Mouse (Mus musculus): ENCODE measurements around the gene Cdc42ep5.
"Not testable (repeated sequence)": the region's sequence is repeated elsewhere in the genome, so short reads cannot be mapped to it uniquely, and the experiment has no call there.

Cdc42ep5 gene

GRCm38 (mm10) chr7:4164090-4164910, at the start of gene Cdc42ep5:
Gene Cdc42ep5, minus strand, starts transcription at chr7:4164860.
- in situ Hi-C loops (cut with MboI) = no loop called here

GRCm38 (mm10) chr7:4213436-4213835, 48.8 kb upstream of the Cdc42ep5 start:
- in situ Hi-C loops (cut with MboI) = not testable (repeated sequence)

- in situ Hi-C loops (cut with MboI) = no loop called here
Measured at GRCm38 (mm10) chr7:4208626-4209025, 44.0 kb upstream of the Cdc42ep5 start.

DNA sequence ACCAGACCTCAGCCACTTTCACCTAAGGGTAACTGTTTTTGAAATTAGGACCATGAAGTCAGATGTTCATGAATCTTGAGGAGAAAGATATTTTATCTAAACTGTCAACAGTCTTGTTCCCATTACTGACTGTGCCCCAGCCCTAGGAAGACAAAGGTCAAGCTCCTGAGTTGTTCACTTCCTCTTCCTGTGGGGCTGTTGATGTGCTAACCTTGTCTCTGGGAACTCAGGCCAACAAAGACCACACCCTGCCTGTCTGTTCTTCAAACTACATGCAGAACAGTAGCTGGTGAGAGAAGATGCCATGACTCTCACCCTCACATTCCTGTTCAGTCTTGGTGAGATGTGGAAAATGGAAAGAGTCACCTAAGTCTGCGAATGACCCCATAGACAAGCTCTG, 42.5 kb upstream of the Cdc42ep5 start:
- in situ Hi-C loops (cut with MboI) = no loop called here

GRCm38 (mm10) chr7:4178438-4178837, 13.8 kb upstream of the Cdc42ep5 start:
- in situ Hi-C loops (cut with MboI) = no loop called here

DNA sequence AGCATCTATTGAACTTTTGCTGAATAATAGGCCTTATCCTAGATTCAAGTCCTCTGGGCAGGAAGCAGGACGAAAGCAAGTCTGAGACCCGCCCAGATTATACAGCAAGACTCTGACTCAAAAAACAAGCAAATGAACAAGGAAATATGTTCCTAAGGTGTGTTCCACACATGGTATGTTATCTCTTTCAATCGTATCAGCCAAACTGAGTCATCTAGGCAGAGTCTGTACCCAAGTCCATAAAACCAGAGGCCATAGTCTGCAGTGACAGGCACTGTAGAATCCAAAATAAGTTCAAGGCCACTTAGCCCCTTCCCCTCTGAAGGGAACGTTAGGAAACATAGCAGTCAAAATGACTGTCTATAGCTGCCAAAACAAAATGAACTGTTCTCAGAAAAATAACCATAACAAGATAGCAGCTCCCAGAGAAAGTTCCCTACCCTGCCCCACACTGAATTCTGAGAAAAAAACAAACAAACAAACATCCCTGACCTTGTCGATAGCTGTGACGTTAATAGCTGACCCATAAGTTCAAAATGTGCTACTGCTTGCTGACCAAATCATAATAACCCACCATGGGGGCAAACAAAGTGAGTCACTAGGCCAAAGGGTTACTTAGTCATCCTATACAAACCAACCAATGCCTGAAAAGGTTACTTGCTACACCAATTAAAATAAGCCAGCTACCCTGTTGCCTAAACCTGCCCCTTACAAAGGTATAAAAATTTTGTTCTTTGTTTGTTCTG, 5.7 kb upstream of the Cdc42ep5 start:
- in situ Hi-C loops (cut with MboI) = no loop called here

- in situ Hi-C loops (cut with MboI) = no loop called here
Measured at GRCm38 (mm10) chr7:4167098-4167497, 2.4 kb upstream of the Cdc42ep5 start.

DNA sequence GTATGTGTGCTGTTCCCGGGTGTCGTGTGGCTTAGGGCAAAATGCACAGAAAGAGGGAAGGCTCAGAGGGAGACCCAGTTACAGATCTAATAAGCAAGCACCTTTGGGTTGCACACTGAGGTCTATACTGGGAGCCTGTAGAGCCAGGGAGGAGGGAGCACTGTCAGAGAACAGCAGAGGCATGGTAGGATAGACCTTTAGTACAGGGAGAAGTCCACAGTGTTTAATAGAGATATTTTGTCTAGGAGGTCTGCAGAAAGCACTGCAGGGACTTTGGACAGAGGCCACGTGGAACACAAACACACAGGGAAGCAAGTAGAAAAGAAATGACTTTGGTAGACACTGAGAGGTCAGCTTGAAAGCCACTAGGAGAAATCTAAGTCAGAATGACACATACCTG, 626 bp upstream of the Cdc42ep5 start:
- in situ Hi-C loops (cut with MboI) = no loop called here

DNA sequence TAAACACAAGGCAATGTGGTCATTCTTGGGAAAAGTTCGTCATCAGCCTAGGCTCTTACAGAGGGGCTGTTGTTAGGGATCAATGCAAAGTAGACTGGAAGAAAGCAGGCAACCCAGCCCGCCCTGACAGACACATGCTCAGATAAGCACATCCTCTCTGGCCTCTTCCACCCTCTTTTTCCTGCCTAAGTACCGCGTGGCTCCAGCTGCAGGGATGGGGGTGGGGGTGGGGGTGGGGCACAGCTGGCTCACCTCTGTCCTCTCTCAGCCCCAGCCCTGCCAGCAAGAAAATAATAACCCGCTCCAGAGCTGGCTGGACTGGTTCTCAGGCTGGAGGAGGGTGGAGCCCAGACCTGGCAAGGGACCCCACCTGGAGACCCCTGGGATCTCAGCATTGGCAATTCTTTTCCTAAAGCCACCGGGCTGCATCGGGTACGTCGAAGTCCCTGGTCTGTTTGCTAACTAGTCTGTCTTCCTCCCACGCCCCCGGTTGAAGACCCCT, 1.0 kb downstream of the Cdc42ep5 start:
- in situ Hi-C loops (cut with MboI) = no loop called here

GRCm38 (mm10) chr7:4161596-4161995, 3.1 kb downstream of the Cdc42ep5 start:
- in situ Hi-C loops (cut with MboI) = not testable (repeated sequence)

DNA sequence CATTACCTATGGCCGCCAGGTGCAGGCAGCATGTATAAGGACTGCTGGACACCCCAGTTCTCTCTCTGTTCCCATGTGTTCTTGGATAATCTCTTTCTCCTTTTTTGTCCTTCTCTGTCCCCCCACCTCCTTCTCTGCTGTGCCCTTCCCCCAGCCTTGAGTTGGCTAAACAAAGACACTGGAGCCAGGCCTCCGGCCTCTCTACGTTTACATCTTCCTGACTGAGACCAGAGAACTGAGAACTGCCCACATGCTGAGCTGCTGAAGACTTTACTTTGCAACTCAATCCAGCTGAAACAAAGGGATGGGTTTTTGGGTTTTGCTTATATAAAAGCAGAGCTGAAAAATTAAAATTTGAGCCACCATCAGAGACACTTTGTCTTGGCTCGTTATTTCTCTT, 9.7 kb downstream of the Cdc42ep5 start:
- in situ Hi-C loops (cut with MboI) = no loop called here

- in situ Hi-C loops (cut with MboI) = no loop called here
Measured at GRCm38 (mm10) chr7:4154356-4154755, 10.3 kb downstream of the Cdc42ep5 start.

- in situ Hi-C loops (cut with MboI) = no loop called here
Measured at GRCm38 (mm10) chr7:4151241-4151640, 13.4 kb downstream of the Cdc42ep5 start.

GRCm38 (mm10) chr7:4150811-4151221, 13.8 kb downstream of the Cdc42ep5 start:
- in situ Hi-C loops (cut with MboI) = no loop called here

DNA sequence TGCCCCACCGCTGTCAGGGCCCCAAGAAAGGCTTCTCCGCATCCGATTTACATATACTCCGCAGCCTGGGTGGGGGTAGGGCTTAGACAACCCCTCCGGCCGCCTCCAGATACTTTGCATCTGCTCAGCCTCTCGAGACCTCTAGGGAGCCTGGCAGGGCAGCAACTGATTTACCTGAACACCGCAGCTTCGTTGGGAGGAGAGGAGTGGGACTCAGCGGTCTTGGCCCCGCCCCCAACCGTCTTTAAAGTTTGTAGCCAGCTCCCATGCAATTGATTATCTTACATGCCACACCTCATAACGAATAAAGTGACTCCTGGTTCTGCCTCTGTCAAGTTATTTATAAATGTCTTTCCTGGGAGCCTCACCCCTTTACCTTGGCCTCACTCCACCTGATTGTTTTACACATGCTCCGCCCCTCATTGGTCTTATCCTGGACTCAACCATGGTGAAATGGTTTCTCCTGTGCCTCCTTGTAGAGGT, 14.6 kb downstream of the Cdc42ep5 start, which contains the start of gene Leng9:
Gene Leng9, minus strand, starts transcription at position 316 of the 483 bp plus-strand sequence.
- in situ Hi-C loops (cut with MboI) = no loop called here

DNA sequence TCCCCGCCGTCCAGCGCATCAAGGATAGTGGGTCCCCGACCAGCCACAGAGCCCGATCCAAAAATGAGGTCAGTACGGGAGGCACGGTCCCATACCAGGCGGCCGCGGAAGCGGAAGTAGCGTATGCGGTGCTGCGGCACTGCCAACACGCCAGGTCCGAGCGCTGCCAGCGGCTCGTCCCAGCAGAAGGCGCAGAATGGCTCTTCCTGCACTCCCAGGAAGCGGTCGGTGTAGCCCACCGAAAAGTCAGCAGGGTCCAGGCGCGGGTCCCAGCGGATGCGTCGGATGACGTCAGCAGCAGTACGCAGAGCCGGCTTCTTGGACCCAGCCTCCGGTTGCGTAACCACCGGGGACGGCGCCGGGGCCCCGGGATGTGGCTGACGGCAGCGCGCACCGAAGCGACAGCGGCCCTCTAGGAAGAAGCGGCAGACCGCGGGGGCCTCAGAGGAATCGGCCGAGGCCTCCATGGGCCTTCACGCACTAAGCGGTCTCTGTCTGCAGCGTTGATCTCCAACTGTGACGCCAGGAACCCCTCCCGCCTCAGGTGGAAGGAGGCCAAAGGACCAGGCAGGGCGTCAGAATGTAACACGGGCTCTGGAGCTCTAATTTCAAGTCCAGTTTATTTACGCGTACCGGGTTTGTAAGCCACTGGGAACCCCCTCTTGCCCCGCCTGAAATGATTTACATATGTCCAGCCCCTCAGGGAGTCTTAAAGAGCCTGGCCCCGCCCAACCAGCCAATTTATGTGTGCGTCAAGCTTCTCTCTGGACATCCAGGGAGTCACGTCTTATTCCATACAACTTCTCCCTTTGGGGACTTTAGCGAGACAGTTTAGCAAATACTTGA, 15.2 kb downstream of the Cdc42ep5 start:
- in situ Hi-C loops (cut with MboI) = no loop called here

DNA sequence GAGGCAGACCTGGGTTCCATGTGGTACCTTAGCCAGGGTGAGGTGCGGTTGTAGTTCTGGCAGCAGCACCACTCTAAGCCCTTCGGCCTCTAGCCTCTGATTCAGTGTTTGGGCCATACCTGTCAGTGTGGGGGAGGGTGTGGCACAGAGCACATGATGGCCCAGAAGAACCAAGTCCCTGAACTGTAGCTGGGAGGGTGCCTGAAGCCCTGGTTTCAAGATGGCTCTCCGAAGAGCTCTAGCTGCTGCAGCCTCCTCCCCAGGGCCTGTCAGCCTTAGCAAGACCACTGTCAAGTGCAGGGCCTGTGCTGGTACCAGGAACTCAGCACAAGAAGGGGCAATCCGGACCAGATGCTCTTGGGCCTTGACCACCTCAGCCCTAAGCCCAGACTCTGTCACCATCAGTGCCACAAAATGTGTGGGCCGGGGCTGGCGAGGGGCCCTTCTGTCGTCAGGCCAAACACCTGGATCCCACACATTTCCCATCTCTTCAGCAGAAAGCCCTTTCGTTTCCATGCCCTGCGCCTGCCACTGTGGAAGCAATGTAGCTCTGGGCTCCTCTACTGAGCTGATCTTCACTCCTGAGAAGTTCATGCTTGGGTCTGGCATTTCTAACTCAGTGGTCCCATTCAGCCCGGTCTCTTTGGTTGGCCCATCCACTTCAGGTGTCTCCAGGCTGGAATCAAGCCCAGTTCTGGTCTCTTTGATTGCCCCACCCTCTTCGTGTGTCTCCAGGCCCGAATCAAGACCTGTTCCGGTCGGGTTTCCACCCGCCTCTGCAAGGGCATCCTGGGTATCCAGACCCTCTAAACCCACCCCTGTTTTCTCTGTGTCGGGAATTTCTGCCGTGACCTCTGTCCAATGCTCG, 16.1 kb downstream of the Cdc42ep5 start:
- in situ Hi-C loops (cut with MboI) = no loop called here

DNA sequence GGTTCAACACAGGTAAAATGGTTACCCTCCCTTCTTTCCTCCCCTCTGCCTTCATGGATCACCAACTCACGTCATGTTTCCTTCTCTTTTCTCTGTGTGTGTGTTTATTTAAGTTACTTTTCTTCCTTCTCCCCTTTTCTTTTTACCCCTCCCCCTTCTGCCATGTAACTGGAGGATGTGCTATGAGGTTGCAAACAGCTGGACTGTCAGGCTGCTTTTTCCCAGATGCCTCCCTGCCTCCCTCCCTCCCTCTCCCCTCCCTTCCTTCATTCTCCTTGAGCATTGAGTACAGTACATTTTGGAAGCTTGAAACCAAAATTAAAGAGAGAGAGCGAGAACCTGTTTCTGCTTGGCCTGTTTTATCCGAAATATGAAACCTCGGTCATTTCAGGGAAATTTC, 16.8 kb downstream of the Cdc42ep5 start:
- in situ Hi-C loops (cut with MboI) = no loop called here

- in situ Hi-C loops (cut with MboI) = no loop called here
Measured at GRCm38 (mm10) chr7:4147371-4147770, 17.3 kb downstream of the Cdc42ep5 start.

DNA sequence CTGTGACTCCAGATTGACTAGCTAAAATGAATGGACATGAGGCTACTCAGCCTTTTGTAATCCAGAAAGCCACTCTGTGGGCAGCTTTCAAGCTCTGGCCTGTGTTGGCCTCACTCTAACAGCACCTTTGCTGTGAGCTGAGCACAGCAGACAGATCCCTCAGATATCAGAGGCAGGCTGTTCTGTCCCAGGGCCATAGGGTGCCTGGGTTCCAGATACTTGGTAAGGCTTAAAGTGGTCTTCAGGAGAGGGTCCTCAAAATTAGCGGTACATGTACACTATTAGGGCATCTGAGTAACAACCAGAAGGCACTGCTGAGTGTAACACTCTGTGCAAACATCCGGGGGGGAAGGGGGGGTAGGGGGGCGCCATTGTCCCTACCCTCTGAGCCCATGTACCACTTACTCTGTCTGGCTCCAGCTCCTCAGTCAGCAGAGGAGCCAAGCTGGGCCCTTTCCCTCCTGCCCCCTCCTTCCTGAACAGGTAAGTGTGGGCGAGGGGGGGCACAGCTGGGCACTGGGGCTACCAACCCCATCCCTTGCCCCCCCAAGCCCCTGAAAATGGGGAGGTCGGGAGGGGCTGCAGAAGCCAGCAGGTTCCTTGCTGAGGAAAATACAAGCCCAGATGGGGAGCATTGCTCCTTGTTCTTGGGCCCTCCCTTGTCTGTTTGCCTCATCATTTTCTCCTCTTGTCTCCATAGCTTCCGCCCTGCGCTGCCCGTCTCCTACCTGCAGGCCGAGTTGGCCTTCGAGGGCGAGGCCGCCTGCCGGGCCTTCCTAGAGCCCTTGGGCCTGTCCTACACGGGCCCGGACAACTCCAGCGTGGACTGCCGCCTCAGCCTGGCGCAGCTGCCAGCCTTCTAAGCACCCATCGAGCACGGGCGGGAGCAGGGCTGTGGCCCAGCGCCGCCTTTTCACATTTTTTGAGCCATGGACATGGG, 18.1 kb downstream of the Cdc42ep5 start:
- in situ Hi-C loops (cut with MboI) = no loop called here
